Mouse (Mus musculus): ENCODE measurements around the gene Dynlt1a.
"Not testable (repeated sequence)": the region's sequence is repeated elsewhere in the genome, so short reads cannot be mapped to it uniquely, and the experiment has no call there.

- not testable (repeated sequence) for TF ChIP-seq CTCF (IDR thresholded peaks at IDR 0.05; ENCODE audit: low read depth, low read length); POLR2A (IDR thresholded peaks at IDR 0.05; ENCODE audit: extremely low read depth, insufficient read depth, low read length)
Observed at GRCm38 (mm10) chr17:6312755-6313154, 4.5 kb downstream of the Dynlt1a start.
